Mouse (Mus musculus): Measurements from ENCODE around the gene Hyal3. TPM values are rescaled to one million over a fixed set of nuclear protein-coding genes. Genes with fewer than 3 reads are reported as not detected.

Gene Hyal3
- polyA plus RNA-seq, 1 experiment from 2014 or later, result 0.33 TPM

DNA sequence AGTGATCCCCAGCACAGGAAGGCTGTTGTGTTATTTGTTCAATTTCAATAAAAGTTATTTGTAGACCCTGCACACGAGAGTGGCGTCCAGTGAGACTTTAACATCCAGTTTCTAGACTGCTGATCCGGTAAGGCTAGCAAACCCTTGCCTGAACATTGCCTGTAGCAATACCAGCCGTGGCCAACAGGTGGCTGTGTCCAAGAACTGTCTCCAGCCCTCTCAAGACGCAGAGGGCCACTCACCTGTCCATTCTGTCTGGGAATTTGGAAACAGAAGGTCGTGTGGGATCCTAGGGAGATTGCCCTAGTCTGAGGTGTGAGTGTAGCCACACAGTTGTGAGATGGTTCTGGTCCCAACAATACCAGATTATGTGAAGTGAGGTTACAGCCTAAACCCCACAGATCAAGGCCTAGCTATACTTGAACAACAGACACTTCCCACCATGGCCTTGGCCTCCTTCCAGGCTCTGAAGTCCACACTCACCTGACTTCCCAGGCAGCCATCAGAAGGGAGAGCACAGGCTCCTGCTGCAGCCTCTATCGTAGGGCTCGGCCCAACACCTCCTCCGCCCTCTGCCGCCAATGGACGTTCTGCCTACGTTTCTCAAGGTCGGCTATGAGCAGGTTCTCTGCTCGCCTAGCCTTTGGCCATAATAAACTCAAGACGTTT lies 14.4 kb upstream of the Hyal3 start:
- Histone ChIP-seq H3K4me3 (ENCODE audit: low read depth, low read length) (0 out of 2 replicates have a peak overlapping the region, but pooled peaks have one; percentile 10), H3K9ac (ENCODE audit: low read depth, low read length) (0 out of 2 replicates have a peak overlapping the region, but pooled peaks have one; percentile 39), H3K36me3 (ENCODE audit: control insufficient read depth, insufficient read depth, low read length) (peaks cover 19% of the 10 kb centered on the region), H3K4me1 (ENCODE audit: control insufficient read depth, insufficient read depth, low read length) (peaks cover 38% of the 10 kb centered on the region), H3K9me3 (replicated peaks; ENCODE audit: control insufficient read depth, low read length) (no peaks in the 10 kb centered on the region), H3K4me2 (peak overlapping the region; percentile 93), H3K27me3 (ENCODE audit: control insufficient read depth, insufficient read depth, low read length) (no peaks in the 10 kb centered on the region), H3K27ac (ENCODE audit: low read depth, low read length) (peak overlapping the region; percentile 86)
- 49% methylated on average over 15 of the region's 15 CpGs for WGBS (ENCODE audit: insufficient replicate concordance)
- no peak for ATAC-seq (replicated peaks; ENCODE audit: insufficient number of reproducible peaks, low FRiP score, low TSS enrichment)

DNA sequence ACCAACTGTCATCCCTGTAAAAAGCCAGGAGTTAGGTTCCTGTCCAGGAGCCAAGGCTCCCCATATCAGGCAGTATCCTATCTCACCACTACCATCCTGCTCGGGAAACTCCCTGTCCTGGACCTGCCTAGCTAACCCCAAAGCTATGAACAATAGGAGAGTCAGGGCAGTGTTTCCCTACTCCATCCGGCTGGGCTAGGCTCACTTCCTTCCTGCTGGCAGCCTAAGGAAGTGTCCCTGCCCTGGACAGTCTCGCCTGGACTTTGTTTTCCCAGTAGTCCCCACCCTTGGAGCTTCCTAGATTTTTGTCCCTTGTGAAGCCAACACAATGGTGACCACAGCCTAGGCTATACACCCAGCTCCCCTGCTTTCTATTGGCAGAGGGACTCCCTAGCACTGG lies 13.8 kb upstream of the Hyal3 start:
- no peak overlapping the region for H3K9ac ChIP-seq (ENCODE audit: low read depth, low read length)
- no peak for ATAC-seq (replicated peaks; ENCODE audit: insufficient number of reproducible peaks, low FRiP score, low TSS enrichment)
- no peaks in the 10 kb centered on the region for H3K9me3 ChIP-seq (replicated peaks; ENCODE audit: control insufficient read depth, low read length)
- H3K36me3 ChIP-seq (ENCODE audit: control insufficient read depth, insufficient read depth, low read length), result peaks cover 16% of the 10 kb centered on the region
- peaks cover 44% of the 10 kb centered on the region for H3K4me1 ChIP-seq (ENCODE audit: control insufficient read depth, insufficient read depth, low read length)
- WGBS (ENCODE audit: insufficient replicate concordance), result 62% methylated on average over 3 of the region's 3 CpGs
- no peaks in the 10 kb centered on the region for H3K27me3 ChIP-seq (ENCODE audit: control insufficient read depth, insufficient read depth, low read length)
- peak overlapping the region; percentile 86 for H3K27ac ChIP-seq (ENCODE audit: low read depth, low read length)
- H3K4me2 ChIP-seq, result peak overlapping the region; percentile 93
- H3K4me3 ChIP-seq (ENCODE audit: low read depth, low read length), result peak overlapping the region; percentile 3; the same call in 1 of the 2 replicates

DNA sequence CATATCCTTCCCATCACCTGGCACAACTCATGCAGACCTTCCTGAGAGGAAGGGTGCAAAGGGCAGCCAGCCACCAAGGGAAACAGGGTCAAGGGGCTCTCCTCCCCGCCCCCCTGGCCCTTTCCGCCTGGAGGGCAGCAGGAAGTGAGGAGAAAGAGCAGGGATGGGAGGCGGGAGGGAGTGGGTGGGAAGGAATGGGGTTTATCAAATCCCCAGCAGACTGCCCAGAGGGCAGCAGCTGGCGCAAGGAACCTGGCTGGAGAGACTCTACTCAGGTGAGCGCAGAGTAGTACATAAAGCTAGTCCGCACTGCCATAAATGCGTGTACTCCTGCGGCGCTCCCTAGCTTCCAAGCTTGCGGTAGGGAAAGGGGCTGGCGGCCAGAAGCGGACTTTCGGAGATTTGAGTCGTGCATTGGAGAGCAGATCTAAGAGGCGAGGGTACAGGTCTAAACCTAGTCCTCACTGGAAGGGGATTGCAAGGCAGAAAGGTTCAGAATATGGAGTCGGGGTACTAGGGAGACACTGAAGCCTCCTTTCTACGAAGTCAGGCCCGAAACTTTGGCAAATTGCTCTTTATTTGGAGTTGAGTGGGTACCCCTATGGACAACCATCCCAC lies 12.8 kb upstream of the Hyal3 start, which contains the start of gene Hyal2:
Gene Hyal2 (plus strand): TSS at position 244 of the 618 bp plus-strand sequence.
- H3K27me3 ChIP-seq (ENCODE audit: control insufficient read depth, insufficient read depth, low read length), result no peaks in the 10 kb centered on the region
- H3K4me1 ChIP-seq (ENCODE audit: control insufficient read depth, insufficient read depth, low read length), result peaks cover 46% of the 10 kb centered on the region
- no peaks in the 10 kb centered on the region for H3K9me3 ChIP-seq (replicated peaks; ENCODE audit: control insufficient read depth, low read length)
- peak within 1 kb of the TSS; percentile 93 for H3K4me2 ChIP-seq
- peak within 1 kb of the TSS; percentile 86 for H3K27ac ChIP-seq (ENCODE audit: low read depth, low read length)
- WGBS (ENCODE audit: insufficient replicate concordance), result 9% methylated on average over 18 of the region's 18 CpGs
- H3K4me3 ChIP-seq (ENCODE audit: low read depth, low read length), result peak within 1 kb of the TSS; percentile 85
- H3K9ac ChIP-seq (ENCODE audit: low read depth, low read length), result peak within 1 kb of the TSS; percentile 92
- peaks cover 16% of the 10 kb centered on the region for H3K36me3 ChIP-seq (ENCODE audit: control insufficient read depth, insufficient read depth, low read length)
- no peak for ATAC-seq (replicated peaks; ENCODE audit: insufficient number of reproducible peaks, low FRiP score, low TSS enrichment)

DNA sequence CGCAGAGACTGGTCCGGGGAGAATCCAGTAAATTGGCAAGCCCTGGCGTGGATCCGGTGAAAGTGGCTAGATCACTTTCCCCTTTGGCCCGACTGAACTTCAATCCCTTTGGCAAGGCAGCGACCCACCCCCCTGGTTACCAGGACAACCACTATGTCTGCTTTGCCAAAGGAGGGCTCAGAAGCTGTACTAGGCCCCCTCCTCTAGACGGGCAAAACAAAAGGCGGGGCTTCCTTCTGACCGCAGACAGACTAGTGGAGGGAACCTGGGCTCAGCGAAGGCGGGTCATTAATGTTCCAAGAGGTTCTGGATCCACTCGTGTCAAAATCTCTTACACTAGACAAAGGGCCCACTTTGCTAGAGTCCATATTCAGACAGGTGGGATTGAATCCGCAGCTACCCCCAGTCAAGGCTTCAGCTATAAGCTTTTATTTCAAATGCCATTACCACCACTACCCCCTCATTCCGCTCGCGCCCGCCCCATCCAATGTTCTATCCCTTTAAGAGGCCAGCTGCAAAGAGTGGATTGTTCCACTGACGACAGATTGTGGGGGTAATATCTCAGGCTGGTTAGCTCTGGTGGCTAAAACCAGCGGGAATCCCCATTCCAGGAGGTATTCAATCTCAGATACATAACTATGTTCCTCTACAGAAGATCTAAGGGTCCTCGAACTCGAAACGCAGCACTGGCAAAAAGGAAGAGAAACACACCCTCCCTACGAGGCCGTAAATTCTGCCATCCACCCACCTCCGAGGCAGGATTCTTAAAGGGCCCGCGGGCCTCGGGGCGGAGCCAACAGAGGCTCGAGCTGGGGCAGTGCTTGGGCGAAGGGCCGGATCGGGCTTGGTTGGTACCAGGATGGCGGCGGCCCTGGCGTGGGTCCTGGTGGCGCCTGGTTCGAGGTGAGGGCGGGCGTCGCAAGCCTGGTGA lies 12.0 kb upstream of the Hyal3 start:
- no peaks in the 10 kb centered on the region for H3K27me3 ChIP-seq (ENCODE audit: control insufficient read depth, insufficient read depth, low read length)
- under 1% methylated on average over 41 of the region's 41 CpGs for WGBS (ENCODE audit: insufficient replicate concordance)
- H3K9me3 ChIP-seq (replicated peaks; ENCODE audit: control insufficient read depth, low read length), result no peaks in the 10 kb centered on the region
- H3K4me2 ChIP-seq, result peak overlapping the region; percentile 93
- peaks cover 46% of the 10 kb centered on the region for H3K4me1 ChIP-seq (ENCODE audit: control insufficient read depth, insufficient read depth, low read length)
- H3K36me3 ChIP-seq (ENCODE audit: control insufficient read depth, insufficient read depth, low read length), result peaks cover 22% of the 10 kb centered on the region
- peak overlapping the region; percentile 92 for H3K9ac ChIP-seq (ENCODE audit: low read depth, low read length)
- peak; percentile 68 for ATAC-seq (replicated peaks; ENCODE audit: insufficient number of reproducible peaks, low FRiP score, low TSS enrichment)
- peak overlapping the region; percentile 86 for H3K27ac ChIP-seq (ENCODE audit: low read depth, low read length)
- H3K4me3 ChIP-seq (ENCODE audit: low read depth, low read length), result peak overlapping the region; percentile 85

GRCm38 (mm10) chr9:107569270-107569669 lies 11.3 kb upstream of the Hyal3 start:
- WGBS (ENCODE audit: insufficient replicate concordance), result under 1% methylated on average over 22 of the region's 23 CpGs
- H3K36me3 ChIP-seq (ENCODE audit: control insufficient read depth, insufficient read depth, low read length), result peaks cover 22% of the 10 kb centered on the region
- peaks cover 39% of the 10 kb centered on the region for H3K4me1 ChIP-seq (ENCODE audit: control insufficient read depth, insufficient read depth, low read length)
- peak; percentile 16 for ATAC-seq (replicated peaks; ENCODE audit: insufficient number of reproducible peaks, low FRiP score, low TSS enrichment)
- peak overlapping the region; percentile 85 for H3K4me3 ChIP-seq (ENCODE audit: low read depth, low read length)
- no peaks in the 10 kb centered on the region for H3K9me3 ChIP-seq (replicated peaks; ENCODE audit: control insufficient read depth, low read length)
- no peaks in the 10 kb centered on the region for H3K27me3 ChIP-seq (ENCODE audit: control insufficient read depth, insufficient read depth, low read length)
- H3K9ac ChIP-seq (ENCODE audit: low read depth, low read length), result peak overlapping the region; percentile 92
- H3K27ac ChIP-seq (ENCODE audit: low read depth, low read length), result peak overlapping the region; percentile 86
- H3K4me2 ChIP-seq, result peak overlapping the region; percentile 93

DNA sequence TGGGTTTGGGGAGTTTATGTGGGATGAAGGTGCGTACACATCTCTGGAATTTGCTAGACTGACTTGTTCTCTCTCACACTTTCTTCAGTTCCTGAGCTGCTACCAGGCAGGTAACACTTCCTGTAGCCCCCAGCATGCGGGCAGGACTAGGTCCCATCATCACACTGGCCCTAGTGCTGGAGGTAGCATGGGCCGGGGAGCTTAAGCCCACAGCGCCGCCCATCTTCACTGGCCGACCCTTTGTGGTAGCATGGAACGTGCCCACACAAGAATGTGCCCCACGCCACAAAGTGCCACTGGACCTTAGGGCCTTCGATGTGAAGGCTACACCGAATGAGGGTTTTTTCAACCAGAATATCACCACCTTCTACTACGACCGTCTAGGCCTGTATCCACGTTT lies 10.6 kb upstream of the Hyal3 start:
- Histone ChIP-seq H3K27ac (ENCODE audit: low read depth, low read length) (peak overlapping the region; percentile 86), H3K4me3 (ENCODE audit: low read depth, low read length) (peak overlapping the region; percentile 85), H3K4me2 (peak overlapping the region; percentile 93), H3K4me1 (ENCODE audit: control insufficient read depth, insufficient read depth, low read length) (peaks cover 38% of the 10 kb centered on the region), H3K9me3 (replicated peaks; ENCODE audit: control insufficient read depth, low read length) (no peaks in the 10 kb centered on the region), H3K27me3 (ENCODE audit: control insufficient read depth, insufficient read depth, low read length) (no peaks in the 10 kb centered on the region), H3K36me3 (ENCODE audit: control insufficient read depth, insufficient read depth, low read length) (peaks cover 20% of the 10 kb centered on the region), H3K9ac (ENCODE audit: low read depth, low read length) (peak overlapping the region; percentile 92)
- no peak for ATAC-seq (replicated peaks; ENCODE audit: insufficient number of reproducible peaks, low FRiP score, low TSS enrichment)
- WGBS (ENCODE audit: insufficient replicate concordance), result 53% methylated on average over 13 of the region's 13 CpGs

GRCm38 (mm10) chr9:107570845-107571244 lies 9.8 kb upstream of the Hyal3 start:
- Histone ChIP-seq H3K9ac (ENCODE audit: low read depth, low read length) (peak overlapping the region; percentile 92), H3K36me3 (ENCODE audit: control insufficient read depth, insufficient read depth, low read length) (peaks cover 20% of the 10 kb centered on the region), H3K9me3 (replicated peaks; ENCODE audit: control insufficient read depth, low read length) (no peaks in the 10 kb centered on the region), H3K27ac (ENCODE audit: low read depth, low read length) (no peak overlapping the region), H3K27me3 (ENCODE audit: control insufficient read depth, insufficient read depth, low read length) (no peaks in the 10 kb centered on the region), H3K4me1 (ENCODE audit: control insufficient read depth, insufficient read depth, low read length) (peaks cover 38% of the 10 kb centered on the region), H3K4me3 (ENCODE audit: low read depth, low read length) (peak overlapping the region; percentile 85), H3K4me2 (peak overlapping the region; percentile 93)
- 60% methylated on average over 21 of the region's 21 CpGs for whole genome bisulfite sequencing (ENCODE audit: insufficient replicate concordance)
- ATAC-seq (replicated peaks; ENCODE audit: insufficient number of reproducible peaks, low FRiP score, low TSS enrichment), result no peak

Measured in heart, embryonic 11.5 days (tissue).